Mouse (Mus musculus): ENCODE results near the gene Dpyd. TPM values are rescaled to one million over a fixed set of nuclear protein-coding genes. Genes with fewer than 3 reads are reported as not detected.

The Dpyd gene
- polyA plus RNA-seq, 1 experiment from 2014 or later: 5.3 TPM

GRCm38 (mm10) chr3:119165691-119166090 is 603.8 kb downstream of the Dpyd start:
- Histone ChIP-seq H3K36me3 (no peaks in the 10 kb centered on the region), H3K4me1 (replicated peaks) (peaks cover 20% of the 10 kb centered on the region), H3K27ac (no peak overlapping the region), H3K27me3 (ENCODE audit: insufficient read depth, poor library complexity, severe bottlenecking) (no peaks in the 10 kb centered on the region), H3K4me3 (no peak overlapping the region), H3K9me3 (no peaks in the 10 kb centered on the region)
- DNase-seq (ENCODE audit: low spot score): no peak
- 69% methylated on average over 6 of the region's 6 CpGs for WGBS

GRCm38 (mm10) chr3:119168166-119168565 is 606.2 kb downstream of the Dpyd start:
- Histone ChIP-seq H3K4me1 (replicated peaks) (peaks cover 20% of the 10 kb centered on the region), H3K9me3 (no peaks in the 10 kb centered on the region), H3K4me3 (no peak overlapping the region), H3K27me3 (ENCODE audit: insufficient read depth, poor library complexity, severe bottlenecking) (no peaks in the 10 kb centered on the region), H3K36me3 (no peaks in the 10 kb centered on the region), H3K27ac (no peak overlapping the region)
- no peak for DNase-seq (ENCODE audit: low spot score)
- 35% methylated on average over 2 of the region's 2 CpGs for WGBS

GRCm38 (mm10) chr3:119168661-119169060 is 606.7 kb downstream of the Dpyd start:
- Histone ChIP-seq H3K9me3 (no peaks in the 10 kb centered on the region), H3K36me3 (no peaks in the 10 kb centered on the region), H3K27me3 (ENCODE audit: insufficient read depth, poor library complexity, severe bottlenecking) (no peaks in the 10 kb centered on the region), H3K4me3 (no peak overlapping the region), H3K27ac (no peak overlapping the region), H3K4me1 (replicated peaks) (peaks cover 20% of the 10 kb centered on the region)
- no peak for DNase-seq (ENCODE audit: low spot score)
- WGBS: 51% methylated on average over 1 of the region's 1 CpGs

- no peak overlapping the region for H3K27ac ChIP-seq
- peaks cover 4% of the 10 kb centered on the region; the same call in 1 of the 2 replicates for H3K4me1 ChIP-seq (replicated peaks)
- no peaks in the 10 kb centered on the region for H3K27me3 ChIP-seq (ENCODE audit: insufficient read depth, poor library complexity, severe bottlenecking)
- H3K36me3 ChIP-seq: no peaks in the 10 kb centered on the region
- no peaks in the 10 kb centered on the region for H3K9me3 ChIP-seq
- 96% methylated on average over 3 of the region's 3 CpGs for WGBS
- no peak overlapping the region for H3K4me3 ChIP-seq
- no peak for DNase-seq (ENCODE audit: low spot score)
Observed at GRCm38 (mm10) chr3:119183261-119183660, 621.3 kb downstream of the Dpyd start.

GRCm38 (mm10) chr3:119194071-119194470 is 632.1 kb downstream of the Dpyd start:
- no peaks in the 10 kb centered on the region for H3K9me3 ChIP-seq
- no peak for DNase-seq (ENCODE audit: low spot score)
- peaks cover 5% of the 10 kb centered on the region; the same call in 1 of the 2 replicates for H3K4me1 ChIP-seq (replicated peaks)
- no peaks in the 10 kb centered on the region for H3K36me3 ChIP-seq
- H3K27me3 ChIP-seq (ENCODE audit: insufficient read depth, poor library complexity, severe bottlenecking): no peaks in the 10 kb centered on the region
- H3K4me3 ChIP-seq: no peak overlapping the region
- 85% methylated on average over 6 of the region's 6 CpGs for WGBS
- no peak overlapping the region for H3K27ac ChIP-seq

GRCm38 (mm10) chr3:119195613-119196012 is 633.7 kb downstream of the Dpyd start:
- H3K27ac ChIP-seq: no peak overlapping the region; the same call in 1 of the 2 replicates
- peaks cover 5% of the 10 kb centered on the region; the same call in 1 of the 2 replicates for H3K4me1 ChIP-seq (replicated peaks)
- H3K4me3 ChIP-seq: no peak overlapping the region
- no peaks in the 10 kb centered on the region for H3K9me3 ChIP-seq
- WGBS: 77% methylated on average over 4 of the region's 4 CpGs
- no peaks in the 10 kb centered on the region for H3K27me3 ChIP-seq (ENCODE audit: insufficient read depth, poor library complexity, severe bottlenecking)
- H3K36me3 ChIP-seq: no peaks in the 10 kb centered on the region
- no peak for DNase-seq (ENCODE audit: low spot score)

- Histone ChIP-seq H3K4me3 (no peak overlapping the region), H3K27ac (no peak overlapping the region), H3K9me3 (no peaks in the 10 kb centered on the region), H3K4me1 (replicated peaks) (no peaks in the 10 kb centered on the region), H3K36me3 (no peaks in the 10 kb centered on the region), H3K27me3 (ENCODE audit: insufficient read depth, poor library complexity, severe bottlenecking) (no peaks in the 10 kb centered on the region)
- 67% methylated on average over 2 of the region's 2 CpGs for WGBS
- no peak for DNase-seq (ENCODE audit: low spot score)
Observed at GRCm38 (mm10) chr3:119220763-119221412, 659.0 kb downstream of the Dpyd start.

- Histone ChIP-seq H3K36me3 (no peaks in the 10 kb centered on the region), H3K27ac (no peak overlapping the region), H3K9me3 (no peaks in the 10 kb centered on the region), H3K4me1 (replicated peaks) (no peaks in the 10 kb centered on the region), H3K27me3 (ENCODE audit: insufficient read depth, poor library complexity, severe bottlenecking) (no peaks in the 10 kb centered on the region), H3K4me3 (no peak overlapping the region)
- no peak for DNase-seq (ENCODE audit: low spot score)
- WGBS: 89% methylated on average over 3 of the region's 3 CpGs
Observed at GRCm38 (mm10) chr3:119243181-119243580, 681.3 kb downstream of the Dpyd start.

- Histone ChIP-seq H3K4me1 (replicated peaks) (no peaks in the 10 kb centered on the region), H3K27ac (no peak overlapping the region), H3K9me3 (no peaks in the 10 kb centered on the region), H3K4me3 (no peak overlapping the region), H3K36me3 (no peaks in the 10 kb centered on the region), H3K27me3 (ENCODE audit: insufficient read depth, poor library complexity, severe bottlenecking) (no peaks in the 10 kb centered on the region)
- WGBS: 49% methylated on average over 5 of the region's 5 CpGs
- peak; percentile 6 for DNase-seq (ENCODE audit: low spot score)
Observed at GRCm38 (mm10) chr3:119256516-119256915, 694.6 kb downstream of the Dpyd start.

- H3K4me1 ChIP-seq (replicated peaks): 0 out of 2 replicates have a peak, but pooled peaks cover 2% of the 10 kb centered on the region
- WGBS: 84% methylated on average over 2 of the region's 2 CpGs
- H3K4me3 ChIP-seq: no peak overlapping the region
- no peaks in the 10 kb centered on the region for H3K27me3 ChIP-seq (ENCODE audit: insufficient read depth, poor library complexity, severe bottlenecking)
- H3K27ac ChIP-seq: no peak overlapping the region
- DNase-seq (ENCODE audit: low spot score): no peak
- H3K36me3 ChIP-seq: no peaks in the 10 kb centered on the region
- H3K9me3 ChIP-seq: no peaks in the 10 kb centered on the region
Observed at GRCm38 (mm10) chr3:119275241-119275640, 713.3 kb downstream of the Dpyd start.

- H3K4me3 ChIP-seq: no peak overlapping the region
- DNase-seq (ENCODE audit: low spot score): no peak
- H3K27me3 ChIP-seq (ENCODE audit: insufficient read depth, poor library complexity, severe bottlenecking): no peaks in the 10 kb centered on the region
- WGBS: 97% methylated on average over 2 of the region's 2 CpGs
- no peak overlapping the region for H3K27ac ChIP-seq
- H3K36me3 ChIP-seq: no peaks in the 10 kb centered on the region
- no peaks in the 10 kb centered on the region for H3K4me1 ChIP-seq (replicated peaks)
- no peaks in the 10 kb centered on the region for H3K9me3 ChIP-seq
Observed at GRCm38 (mm10) chr3:119280671-119281070, 718.7 kb downstream of the Dpyd start.

GRCm38 (mm10) chr3:119314693-119315092 is 752.8 kb downstream of the Dpyd start:
- Histone ChIP-seq H3K4me1 (replicated peaks) (no peaks in the 10 kb centered on the region), H3K36me3 (no peaks in the 10 kb centered on the region), H3K9me3 (no peaks in the 10 kb centered on the region), H3K4me3 (no peak overlapping the region), H3K27me3 (ENCODE audit: insufficient read depth, poor library complexity, severe bottlenecking) (no peaks in the 10 kb centered on the region), H3K27ac (no peak overlapping the region)
- DNase-seq (ENCODE audit: low spot score): no peak
- WGBS: 95% methylated on average over 3 of the region's 3 CpGs

GRCm38 (mm10) chr3:119329063-119329462 is 767.1 kb downstream of the Dpyd start:
- Histone ChIP-seq H3K9me3 (no peaks in the 10 kb centered on the region), H3K27me3 (ENCODE audit: insufficient read depth, poor library complexity, severe bottlenecking) (no peaks in the 10 kb centered on the region), H3K4me1 (replicated peaks) (peaks cover 9% of the 10 kb centered on the region), H3K27ac (no peak overlapping the region), H3K36me3 (no peaks in the 10 kb centered on the region), H3K4me3 (no peak overlapping the region)
- DNase-seq (ENCODE audit: low spot score): no peak
- WGBS: 81% methylated on average over 7 of the region's 7 CpGs
